Comparison of ENCODE assay signal across 9 mouse cellular contexts in genomic region chr11:53032336-53032735, GRCm38 (mm10).
A peak's percentile ranks its signal among the peaks of the same experiment; 100 is the strongest.
DNase-seq lines count a peak whose midpoint lies in the region; ATAC-seq and TF ChIP-seq lines count a peak whose summit lies in the region.
"Had no signal": no experiment of that assay in that cellular context is flagged by ENCODE, and none has a peak within 500 bp of the region (broad histone marks: within the 10 kb centered on the region; RNA-seq: fewer than 3 reads in every experiment).

No protein-coding gene starts in this region.

- 0 out of 2 replicates have a peak, but pooled peaks have one; percentile 52 for ATAC-seq in embryonic facial prominence, embryonic 12.5 days (ENCODE audit: insufficient number of reproducible peaks, insufficient read depth, low FRiP score, low TSS enrichment)

- no peak overlapping the region for H3K4me3 ChIP-seq in E14TG2a.4 (replicated peaks; ENCODE audit: low read length)
- H3K4me3 ChIP-seq in embryonic facial prominence, embryonic 12.5 days, result no peak overlapping the region
- no peak overlapping the region for H3K4me3 ChIP-seq in layer of hippocampus, adult 2 months
- H3K4me3 ChIP-seq: limb, embryonic 15.5 days had no signal

- H3K4me1 ChIP-seq in E14TG2a.4 (replicated peaks; ENCODE audit: low read depth, low read length), result no peaks in the 10 kb centered on the region
- H3K4me1 ChIP-seq in embryonic facial prominence, embryonic 12.5 days, result peaks cover 4% of the 10 kb centered on the region; the same call in 1 of the 2 replicates
- H3K4me1 ChIP-seq: limb, embryonic 15.5 days had no signal

- H3K9ac ChIP-seq in embryonic facial prominence, embryonic 12.5 days, result no peak overlapping the region
- H3K9ac ChIP-seq: limb, embryonic 15.5 days had no signal

- H3K4me2 ChIP-seq in embryonic facial prominence, embryonic 12.5 days (replicated peaks), result no peak overlapping the region
- H3K4me2 ChIP-seq: limb, embryonic 15.5 days had no signal

- no peaks in the 10 kb centered on the region for H3K9me3 ChIP-seq in E14TG2a.4 (ENCODE audit: low read length)
- H3K9me3 ChIP-seq in embryonic facial prominence, embryonic 12.5 days, result no peaks in the 10 kb centered on the region
- H3K9me3 ChIP-seq: limb, embryonic 15.5 days had no signal

- no peaks in the 10 kb centered on the region for H3K36me3 ChIP-seq in E14TG2a.4 (ENCODE audit: insufficient read depth, low read length)
- no peaks in the 10 kb centered on the region for H3K36me3 ChIP-seq in embryonic facial prominence, embryonic 12.5 days
- H3K36me3 ChIP-seq: limb, embryonic 15.5 days had no signal

- peak; percentile 86 for DNase-seq in adrenal gland, postnatal 25 days
- peak; percentile 3 to 51 for DNase-seq in heart, adult 9 months (ENCODE audit: low spot score in 2 of 2)
- DNase-seq in layer of hippocampus, adult 2 months (ENCODE audit: low spot score in 2 of 2), result peak; percentile 74 to 93
- DNase-seq in lung, postnatal 25 days (ENCODE audit: low spot score), result peak; percentile 72
- peak; percentile 81 for DNase-seq in right cerebral cortex, postnatal 14 days
- peak; percentile 65 to 77 for DNase-seq in urinary bladder, postnatal 36 days (ENCODE audit: low spot score in 2 of 2)

- no peak overlapping the region for H3K27ac ChIP-seq in embryonic facial prominence, embryonic 12.5 days
- H3K27ac ChIP-seq in layer of hippocampus, adult 2 months, result no peak overlapping the region
- H3K27ac ChIP-seq: limb, embryonic 15.5 days had no signal

- TF ChIP-seq CTCF in E14TG2a.4 (conservative IDR thresholded peaks at IDR 0.05; ENCODE audit: low read length), result peak; percentile 88
- TF ChIP-seq CTCF in layer of hippocampus, adult 2 months (conservative IDR thresholded peaks at IDR 0.05), result peak; percentile 98

- 29% methylated on average over 4 of the region's 4 CpGs for WGBS in embryonic facial prominence, embryonic 12.5 days

- H3K27me3 ChIP-seq in E14TG2a.4 (ENCODE audit: insufficient read depth, low read length), result peaks cover 4% of the 10 kb centered on the region; the same call in 1 of the 2 replicates
- no peaks in the 10 kb centered on the region for H3K27me3 ChIP-seq in embryonic facial prominence, embryonic 12.5 days

Comparison
In these comparisons a context has a peak if more than half of its experiments do, and no peak if none do; other contexts are left out.
1. DNase-seq: peak in every context shown above with its lines; median percentile 86 in adrenal gland, postnatal 25 days; 84 in layer of hippocampus, adult 2 months; 81 in right cerebral cortex, postnatal 14 days; 72 in lung, postnatal 25 days; 71 in urinary bladder, postnatal 36 days; 27 in heart, adult 9 months.